Mouse (Mus musculus) intestine, embryonic 16.5 days (tissue): ENCODE results near the gene Wfdc16. TPM values are rescaled to one million over a fixed set of nuclear protein-coding genes. Genes with fewer than 3 reads are reported as not detected.
"Not testable (repeated sequence)": the region's sequence is repeated elsewhere in the genome, so short reads cannot be mapped to it uniquely, and the experiment has no call there.

Experiments
- ATAC-seq: fragments of 200-750 bp; cut with Nextera tagmentation; 2 replicates; pipeline ENCODE4 v1.8.0; 2017; ENCODE audit warnings: moderate TSS enrichment, moderate library complexity
- H3K27ac ChIP-seq: fragments of 300-500 bp; sonication (generic); 2 replicates; pipeline ENCODE4 v1.5.1; 2014; ENCODE audit warnings: mild to moderate bottlenecking, low read length
- H3K27me3 ChIP-seq: fragments of 300-500 bp; sonication (generic); replicated peaks from 2 replicates; pipeline ENCODE4 v1.6.1; 2014; ENCODE audit warnings: low read length, control low read depth, mixed read lengths; ENCODE audit not compliant: control insufficient read depth, insufficient read depth
- H3K36me3 ChIP-seq: fragments of 300-500 bp; sonication (generic); 2 replicates; pipeline ENCODE4 v1.6.1; 2014; ENCODE audit warnings: low read length, control low read depth; ENCODE audit not compliant: control insufficient read depth, insufficient read depth
- H3K4me1 ChIP-seq: fragments of 300-500 bp; sonication (generic); 2 replicates; pipeline ENCODE4 v1.6.1; 2014; ENCODE audit warnings: low read length, control low read depth, mixed read lengths; ENCODE audit not compliant: control insufficient read depth, insufficient read depth
- H3K4me2 ChIP-seq: fragments of 300-500 bp; sonication (generic); 2 replicates; pipeline ENCODE4 v1.6.1; 2014; ENCODE audit warnings: low read depth, low read length, control low read depth
- H3K4me3 ChIP-seq: fragments of 300-500 bp; sonication (generic); 2 replicates; pipeline ENCODE4 v1.5.1; 2014; ENCODE audit warnings: mild to moderate bottlenecking, low read length
- H3K9ac ChIP-seq: fragments of 300-500 bp; sonication (generic); 2 replicates; pipeline ENCODE4 v1.6.1; 2014; ENCODE audit warnings: low read depth, low read length
- H3K9me3 ChIP-seq: fragments of 300-500 bp; sonication (generic); 2 replicates; pipeline ENCODE4 v1.6.1; 2016; ENCODE audit warnings: low read length, control low read depth; ENCODE audit not compliant: control insufficient read depth
- WGBS: fragments of 180-500 bp; shearing (Covaris S2); extraction: QIAGEN DNeasy Blood & Tissue Kit; methylation state at CpG from one replicate; pipeline ENCODE4 v1.1.7; 2014; 5-methylcytosine and 5-hydroxymethylcytosine counted together
- polyA plus RNA-seq: library from polyadenylated mRNA; unstranded; fragments of >200 nt; fragmentation: Nextera tagmentation; extraction: Ambion mirVana; gene quantifications from 2 replicates; pipeline ENCODE4 v1.2.1, GENCODE M21; 2015

Wfdc16 gene
- polyA plus RNA-seq, 1 experiment from 2014 or later: not detected

DNA sequence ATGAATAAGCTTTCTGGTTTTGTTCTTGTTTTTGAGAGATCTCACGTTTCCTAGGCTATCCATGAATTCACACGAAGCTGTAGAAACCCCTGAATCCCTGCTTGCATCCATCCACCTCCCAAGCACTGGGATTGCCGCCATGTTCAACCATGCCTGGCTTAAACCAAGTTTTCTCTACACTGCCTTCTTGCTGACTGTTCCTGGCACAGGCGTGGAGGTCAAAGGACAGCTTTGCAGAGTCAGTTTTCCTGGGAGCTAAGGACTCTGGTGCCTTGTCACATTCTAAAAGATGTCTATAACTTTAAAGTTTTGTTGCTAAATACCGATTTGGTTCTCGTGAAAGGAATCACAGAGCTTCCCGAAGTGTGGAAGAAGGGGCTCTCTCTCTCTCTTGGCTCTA lies 26.3 kb upstream of the Wfdc16 start:
- H3K4me2 ChIP-seq: no peak overlapping the region
- no peak overlapping the region for H3K27ac ChIP-seq
- H3K9me3 ChIP-seq: 0 out of 2 replicates have a peak, but pooled peaks cover 4% of the 10 kb centered on the region
- H3K27me3 ChIP-seq: no peaks in the 10 kb centered on the region
- H3K9ac ChIP-seq: no peak overlapping the region
- no peak overlapping the region for H3K4me3 ChIP-seq
- no peaks in the 10 kb centered on the region for H3K4me1 ChIP-seq
- 87% methylated on average over 7 of the region's 7 CpGs for WGBS
- ATAC-seq: no peak
- H3K36me3 ChIP-seq: no peaks in the 10 kb centered on the region

DNA sequence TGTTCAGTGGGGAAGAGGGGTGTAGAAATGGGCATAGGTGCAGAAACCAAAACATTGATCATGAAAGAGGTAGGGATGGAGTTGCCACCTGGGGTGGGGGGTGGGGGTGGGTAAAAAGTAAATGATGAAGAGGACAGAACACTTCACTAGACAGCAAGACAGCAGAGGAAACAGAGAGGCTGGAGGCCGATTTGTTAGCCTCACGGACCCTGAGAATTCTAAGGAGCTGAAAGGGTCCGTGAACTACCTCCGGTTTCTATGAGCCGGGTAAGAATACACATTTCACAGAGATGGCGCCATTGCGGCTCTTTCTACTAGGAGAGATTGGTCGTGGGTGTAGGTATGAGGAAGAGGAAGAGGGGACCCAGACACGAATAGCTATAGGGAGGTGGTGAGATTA lies 17.9 kb upstream of the Wfdc16 start, which contains the start of gene Wfdc9:
Gene Wfdc9 (minus strand): TSS at position 101 of the 400 bp plus-strand sequence.
- Histone ChIP-seq H3K4me3 (no peak within 1 kb of the TSS), H3K4me2 (no peak within 1 kb of the TSS), H3K27me3 (no peaks in the 10 kb centered on the region; the same call in 1 of the 2 replicates), H3K27ac (no peak within 1 kb of the TSS), H3K9me3 (no peaks in the 10 kb centered on the region), H3K36me3 (no peaks in the 10 kb centered on the region), H3K4me1 (no peaks in the 10 kb centered on the region), H3K9ac (no peak within 1 kb of the TSS)
- WGBS: 81% methylated on average over 9 of the region's 9 CpGs
- ATAC-seq: no peak

DNA sequence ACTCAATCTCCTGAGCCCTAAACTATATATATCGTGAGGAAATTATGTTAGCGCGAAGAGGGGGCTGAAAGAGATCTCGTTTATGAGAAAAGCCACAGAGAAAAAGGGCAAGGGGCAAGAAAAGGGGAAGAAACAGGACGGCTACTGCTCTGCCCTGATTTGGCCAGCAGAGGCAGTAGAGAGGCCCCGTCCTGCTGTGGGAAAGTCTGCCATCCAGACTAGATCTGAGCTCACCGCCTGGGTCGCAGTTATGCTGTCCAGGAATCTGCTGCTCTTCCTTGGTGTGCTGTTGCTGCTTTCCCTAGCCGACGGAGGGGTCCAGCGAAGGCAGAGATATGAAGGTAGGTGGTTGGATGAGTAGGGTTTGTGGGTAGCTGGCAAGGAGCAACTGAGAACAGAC lies 17.3 kb upstream of the Wfdc16 start, which contains the start of gene Wfdc10:
Gene Wfdc10 (plus strand): TSS at position 189 of the 400 bp plus-strand sequence.
- no peak within 1 kb of the TSS for H3K4me3 ChIP-seq
- H3K9me3 ChIP-seq: no peaks in the 10 kb centered on the region
- no peaks in the 10 kb centered on the region for H3K36me3 ChIP-seq
- 15% methylated on average over 11 of the region's 11 CpGs for WGBS
- no peak within 1 kb of the TSS for H3K27ac ChIP-seq
- H3K4me2 ChIP-seq: no peak within 1 kb of the TSS
- H3K27me3 ChIP-seq: no peaks in the 10 kb centered on the region; the same call in 1 of the 2 replicates
- H3K4me1 ChIP-seq: no peaks in the 10 kb centered on the region
- no peak within 1 kb of the TSS for H3K9ac ChIP-seq
- ATAC-seq: no peak

DNA sequence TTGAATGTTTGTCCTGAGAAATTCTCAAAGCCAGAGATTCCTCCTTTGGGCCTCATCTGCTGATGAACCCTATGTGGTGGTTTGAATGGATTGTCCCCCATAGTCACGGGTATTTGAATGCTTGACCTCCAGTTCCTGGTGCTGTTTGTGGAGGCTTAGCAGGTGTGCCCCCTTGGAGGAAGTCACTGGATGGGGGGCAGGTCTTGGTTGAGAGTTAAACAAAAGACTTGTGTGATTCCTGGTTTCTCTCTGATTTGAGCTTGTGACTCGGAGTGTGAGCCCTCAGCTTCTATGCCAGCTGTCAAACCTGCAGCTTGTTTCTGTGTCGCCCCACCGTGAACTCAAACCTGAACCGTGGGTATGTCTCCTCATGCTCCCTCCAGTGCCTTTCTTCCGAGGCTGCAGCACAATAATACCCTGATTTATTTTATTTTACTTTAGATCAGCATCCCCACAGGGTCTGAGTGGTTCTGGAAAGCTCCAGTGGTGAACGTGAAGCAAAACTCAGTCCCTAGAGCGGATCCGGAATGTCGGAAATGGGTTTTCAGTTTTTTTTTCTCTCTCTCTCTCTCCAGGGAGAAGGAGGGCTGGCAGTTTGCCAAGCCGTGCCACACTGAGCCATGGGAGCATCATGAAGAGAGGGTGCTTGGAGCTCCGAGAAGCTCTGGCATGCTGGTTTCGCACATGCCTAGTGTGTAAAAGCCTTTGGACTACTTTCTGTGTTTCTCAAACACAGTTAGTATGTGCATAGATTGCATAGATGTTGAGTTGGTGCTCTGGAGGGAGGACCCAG lies 3.5 kb upstream of the Wfdc16 start:
- ATAC-seq: no peak
- no peak overlapping the region for H3K27ac ChIP-seq
- H3K36me3 ChIP-seq: no peaks in the 10 kb centered on the region
- no peak overlapping the region for H3K4me3 ChIP-seq
- no peaks in the 10 kb centered on the region for H3K9me3 ChIP-seq
- no peak overlapping the region for H3K9ac ChIP-seq
- H3K27me3 ChIP-seq: no peaks in the 10 kb centered on the region
- WGBS: 78% methylated on average over 13 of the region's 13 CpGs
- no peaks in the 10 kb centered on the region for H3K4me1 ChIP-seq
- H3K4me2 ChIP-seq: no peak overlapping the region

DNA sequence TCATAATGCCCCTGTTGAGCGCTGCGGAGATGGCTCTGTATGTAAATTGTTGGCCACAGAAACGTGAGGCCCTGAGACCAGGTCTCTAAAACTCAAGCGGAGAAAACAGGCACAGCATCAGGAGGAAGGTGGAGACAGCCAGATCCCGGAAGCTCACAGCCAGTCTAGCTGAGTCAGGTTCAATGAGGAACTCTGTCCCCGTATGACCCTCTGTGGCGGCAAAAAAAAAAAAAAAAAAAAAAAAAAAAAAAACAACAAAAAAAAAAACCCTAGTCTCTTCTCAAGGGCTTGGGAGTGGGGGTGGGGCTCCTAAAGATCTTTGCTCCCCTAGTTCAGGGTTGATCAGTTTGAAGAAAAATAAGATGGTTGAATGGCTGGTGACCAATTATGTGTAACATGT lies 2.5 kb upstream of the Wfdc16 start:
- Histone ChIP-seq H3K36me3 (no peaks in the 10 kb centered on the region), H3K27ac (no peak overlapping the region), H3K9ac (no peak overlapping the region), H3K4me2 (no peak overlapping the region), H3K4me1 (no peaks in the 10 kb centered on the region), H3K9me3 (no peaks in the 10 kb centered on the region), H3K4me3 (no peak overlapping the region), H3K27me3 (no peaks in the 10 kb centered on the region)
- 62% methylated on average over 7 of the region's 7 CpGs for WGBS
- ATAC-seq: no peak

DNA sequence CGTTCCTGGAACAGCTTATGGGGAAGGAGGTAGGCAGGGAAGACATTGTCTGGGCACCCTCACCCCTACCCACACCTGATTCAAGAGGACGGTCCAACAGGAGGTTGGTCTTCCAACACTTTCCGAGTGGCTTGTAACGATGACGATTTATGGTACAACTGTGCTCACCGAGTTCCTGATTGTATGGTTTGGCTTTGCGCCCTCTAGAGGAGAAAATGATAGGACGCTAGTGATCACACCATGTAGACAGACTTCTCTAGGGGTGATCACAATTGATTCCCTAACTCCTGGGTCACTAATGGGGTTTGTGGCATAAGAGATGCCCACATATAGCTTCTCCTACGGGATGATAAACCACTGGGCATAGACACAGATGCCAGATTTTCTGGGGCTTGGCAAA lies 3.3 kb downstream of the Wfdc16 start:
- Histone ChIP-seq H3K36me3 (no peaks in the 10 kb centered on the region), H3K4me1 (no peaks in the 10 kb centered on the region), H3K27me3 (no peaks in the 10 kb centered on the region), H3K9me3 (no peaks in the 10 kb centered on the region), H3K4me3 (no peak overlapping the region), H3K27ac (no peak overlapping the region), H3K4me2 (no peak overlapping the region), H3K9ac (no peak overlapping the region)
- ATAC-seq: no peak
- 78% methylated on average over 9 of the region's 9 CpGs for WGBS

DNA sequence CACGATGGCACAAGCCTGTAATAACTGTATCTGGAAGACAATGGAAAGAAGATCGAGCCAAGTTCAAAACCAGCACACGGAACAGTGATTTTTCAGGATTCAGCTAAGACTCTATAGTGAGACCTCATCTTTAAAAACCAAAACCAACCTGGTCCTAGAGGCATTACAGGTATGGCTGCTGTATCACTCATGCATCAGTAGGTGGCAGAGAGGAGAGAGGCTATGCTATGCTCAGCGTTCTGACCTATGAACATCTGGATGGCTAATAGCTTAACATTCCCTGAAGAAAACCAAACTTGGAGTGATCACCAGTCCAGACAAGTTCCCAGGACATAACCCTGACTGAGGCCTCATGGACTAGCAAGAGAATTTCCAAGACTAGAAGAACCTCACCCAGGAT lies 16.8 kb downstream of the Wfdc16 start:
- no peak overlapping the region for H3K4me2 ChIP-seq
- 84% methylated on average over 4 of the region's 4 CpGs for WGBS
- H3K27me3 ChIP-seq: no peaks in the 10 kb centered on the region
- H3K4me3 ChIP-seq: no peak overlapping the region
- no peak overlapping the region for H3K9ac ChIP-seq
- H3K27ac ChIP-seq: no peak overlapping the region
- H3K4me1 ChIP-seq: no peaks in the 10 kb centered on the region
- no peak for ATAC-seq
- no peaks in the 10 kb centered on the region for H3K36me3 ChIP-seq
- no peaks in the 10 kb centered on the region for H3K9me3 ChIP-seq

DNA sequence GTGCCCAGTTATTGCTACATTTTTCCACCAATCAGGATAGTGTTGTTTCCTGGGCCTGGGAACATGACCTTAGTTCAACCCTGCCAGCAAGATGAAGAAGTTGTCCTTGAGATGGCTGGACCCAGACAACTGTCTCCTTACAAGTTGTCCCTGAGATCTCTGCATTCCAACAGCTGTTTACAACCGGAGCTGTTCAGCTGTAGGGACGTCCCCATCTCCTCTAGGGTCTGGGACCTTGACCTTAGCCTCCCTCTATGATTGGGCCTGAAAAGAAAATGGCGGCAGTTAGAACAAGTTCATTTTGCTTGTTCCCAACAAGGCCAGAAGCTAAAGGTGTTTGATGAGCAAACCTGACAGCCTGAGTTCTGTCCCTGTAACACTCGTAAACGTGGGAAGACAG lies 19.5 kb downstream of the Wfdc16 start:
- Histone ChIP-seq H3K27ac (no peak overlapping the region), H3K9me3 (no peaks in the 10 kb centered on the region), H3K27me3 (no peaks in the 10 kb centered on the region), H3K4me2 (no peak overlapping the region), H3K9ac (no peak overlapping the region), H3K36me3 (no peaks in the 10 kb centered on the region), H3K4me1 (no peaks in the 10 kb centered on the region), H3K4me3 (no peak overlapping the region)
- ATAC-seq: no peak
- 68% methylated on average over 5 of the region's 5 CpGs for WGBS

DNA sequence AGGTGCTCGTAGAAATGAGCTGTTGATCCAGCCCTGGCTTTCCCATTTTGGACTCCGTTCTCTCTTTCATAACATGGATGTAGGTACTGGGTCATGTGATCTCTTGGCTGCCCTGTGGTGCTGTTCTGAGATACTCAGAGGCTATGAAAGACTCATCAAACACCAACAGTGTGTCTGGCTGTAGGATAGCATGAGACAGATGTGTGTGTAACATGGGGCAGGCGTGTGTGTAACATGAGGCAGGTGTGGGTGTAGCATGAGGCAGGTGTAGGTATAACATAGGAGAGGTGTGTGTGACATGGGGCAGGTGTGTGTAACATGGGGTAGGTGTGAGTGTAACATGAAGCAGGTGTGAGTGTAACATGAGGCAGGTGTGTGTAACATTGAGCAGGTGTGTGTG lies 23.2 kb downstream of the Wfdc16 start:
- no peak overlapping the region for H3K4me3 ChIP-seq
- H3K9ac ChIP-seq: no peak overlapping the region
- WGBS: 90% methylated on average over 3 of the region's 3 CpGs
- no peak overlapping the region for H3K4me2 ChIP-seq
- no peak for ATAC-seq
- H3K36me3 ChIP-seq: no peaks in the 10 kb centered on the region
- H3K27ac ChIP-seq: no peak overlapping the region
- no peaks in the 10 kb centered on the region for H3K4me1 ChIP-seq
- H3K9me3 ChIP-seq: no peaks in the 10 kb centered on the region
- H3K27me3 ChIP-seq: no peaks in the 10 kb centered on the region

DNA sequence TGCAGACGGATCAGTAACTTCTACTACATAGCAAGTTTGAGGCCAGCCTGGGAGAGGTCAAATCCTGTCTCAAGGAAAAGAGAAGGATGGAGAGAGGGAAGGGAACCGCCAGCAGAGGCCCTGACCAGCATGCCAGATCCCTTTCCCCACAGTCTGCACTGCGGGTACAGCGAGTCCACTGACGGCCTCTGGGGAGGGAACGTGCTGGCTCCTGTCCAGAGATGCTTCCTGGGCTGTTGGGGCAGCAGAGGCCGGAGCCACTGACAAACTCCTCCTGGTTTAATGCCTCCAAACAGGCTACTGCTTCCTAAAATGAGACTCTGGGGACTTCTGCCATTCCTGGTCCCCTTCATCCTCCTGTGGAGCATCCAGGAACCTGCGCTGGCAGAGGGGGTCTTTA lies 25.1 kb downstream of the Wfdc16 start, which contains the start of the genes Wfdc6b and Wfdc8:
Gene Wfdc6b (plus strand): TSS at position 52 of the 400 bp plus-strand sequence.
Gene Wfdc8 (minus strand): TSS at position 156 of the 400 bp plus-strand sequence.
- not testable (repeated sequence) for H3K36me3 ChIP-seq, H3K4me1 ChIP-seq, H3K27me3 ChIP-seq, H3K9ac ChIP-seq, H3K9me3 ChIP-seq, ATAC-seq, H3K4me2 ChIP-seq, H3K4me3 ChIP-seq, H3K27ac ChIP-seq
- 51% methylated on average over 8 of the region's 8 CpGs for WGBS
